Mouse (Mus musculus) layer of hippocampus, adult 6 months (tissue): ENCODE results near the gene Usp26. TPM values are rescaled to one million over a fixed set of nuclear protein-coding genes. Genes with fewer than 3 reads are reported as not detected.

Source experiments
- long read RNA-seq, 2 experiments: library from polyadenylated mRNA; unstranded; transcript quantifications; one replicate each; pipeline ENCODE4 v2.0.0; 2019 to 2020
- polyA plus RNA-seq: library from polyadenylated mRNA; unstranded; fragments of <200 nt; fragmentation: Nextera tagmentation; gene quantifications from 2 replicates; pipeline ENCODE4 v1.2.3, GENCODE M21; 2021

Gene Usp26
- not detected in 2 replicates for polyA plus RNA-seq
- long read RNA-seq, experiment 1: 0 reads
- long read RNA-seq, experiment 2: 0 reads

GRCm38 (mm10) chrX:51801133-51801532, at the start of gene Usp26:
TSS of gene Usp26 (minus strand) at chrX:51801233.

Other genes starting within 250 kb of the Usp26 start
- 35.8 and 37.2 TPM in 2 replicates for gene Hs6st2, start 119.4 kb downstream of the Usp26 start, polyA plus RNA-seq
- gene 1700080O16Rik, start 171.5 kb upstream of the Usp26 start, polyA plus RNA-seq: not detected in 2 replicates